Mouse (Mus musculus) kidney, embryonic 16.5 days (tissue): ENCODE measurements around the gene Mmp7. TPM values are rescaled to one million over a fixed set of nuclear protein-coding genes. Genes with fewer than 3 reads are reported as not detected.

ENCODE experiments used
- ATAC-seq: fragments of 200-750 bp; cut with Nextera tagmentation; 2 replicates; pipeline ENCODE4 v1.8.0; 2017; ENCODE audit warnings: moderate TSS enrichment; ENCODE audit not compliant: low FRiP score, low TSS enrichment
- H3K27ac ChIP-seq: fragments of 300-500 bp; sonication (generic); 2 replicates; pipeline ENCODE4 v1.5.1; 2014; ENCODE audit warnings: low read length
- H3K27me3 ChIP-seq: fragments of 300-500 bp; sonication (generic); 2 replicates; pipeline ENCODE4 v1.6.1; 2014; ENCODE audit warnings: low read length, control low read depth, mixed read lengths; ENCODE audit not compliant: insufficient read depth
- H3K36me3 ChIP-seq: fragments of 300-500 bp; sonication (generic); 2 replicates; pipeline ENCODE4 v1.6.1; 2014; ENCODE audit warnings: low read length, control low read depth, mixed read lengths; ENCODE audit not compliant: insufficient read depth
- H3K4me1 ChIP-seq: fragments of 300-500 bp; sonication (generic); 2 replicates; pipeline ENCODE4 v1.6.1; 2014; ENCODE audit warnings: low read length, control low read depth, mixed read lengths; ENCODE audit not compliant: insufficient read depth
- H3K4me2 ChIP-seq: fragments of 300-500 bp; sonication (generic); replicated peaks from 2 replicates; pipeline ENCODE4 v1.6.1; 2014; ENCODE audit warnings: low read depth, low read length
- H3K4me3 ChIP-seq: fragments of 300-500 bp; sonication (generic); 2 replicates; pipeline ENCODE4 v1.5.1; 2014; ENCODE audit warnings: mild to moderate bottlenecking, low read length
- H3K9ac ChIP-seq: fragments of 300-500 bp; sonication (generic); replicated peaks from 2 replicates; pipeline ENCODE4 v1.6.1; 2014; ENCODE audit warnings: low read length
- H3K9me3 ChIP-seq: fragments of 300-500 bp; sonication (generic); 2 replicates; pipeline ENCODE4 v1.6.1; 2016; ENCODE audit warnings: low read length, control low read depth
- WGBS: fragments of 180-500 bp; shearing (Covaris S2); extraction: QIAGEN DNeasy Blood & Tissue Kit; methylation state at CpG from one replicate; pipeline ENCODE4 v1.1.7; 2014; 5-methylcytosine and 5-hydroxymethylcytosine counted together
- polyA plus RNA-seq: library from polyadenylated mRNA; unstranded; fragments of >200 nt; fragmentation: Nextera tagmentation; extraction: Ambion mirVana; gene quantifications from 2 replicates; pipeline ENCODE4 v1.2.1, GENCODE M21; 2015

Mmp7 gene
- polyA plus RNA-seq, 1 experiment from 2014 or later, result not detected

- H3K4me2 ChIP-seq, result no peak overlapping the region
- no peak overlapping the region for H3K9ac ChIP-seq
- no peaks in the 10 kb centered on the region for H3K27me3 ChIP-seq
- H3K36me3 ChIP-seq, result no peaks in the 10 kb centered on the region
- H3K27ac ChIP-seq, result no peak overlapping the region
- H3K4me1 ChIP-seq, result no peaks in the 10 kb centered on the region
- no peak for ATAC-seq
- H3K4me3 ChIP-seq, result no peak overlapping the region
- H3K9me3 ChIP-seq, result no peaks in the 10 kb centered on the region
- 83% methylated on average over 1 of the region's 1 CpGs for WGBS
Observed at GRCm38 (mm10) chr9:7721543-7721942, 29.7 kb downstream of the Mmp7 start.

- Histone ChIP-seq H3K27me3 (no peaks in the 10 kb centered on the region), H3K4me3 (no peak overlapping the region), H3K4me2 (no peak overlapping the region), H3K9ac (no peak overlapping the region), H3K9me3 (no peaks in the 10 kb centered on the region), H3K4me1 (no peaks in the 10 kb centered on the region), H3K36me3 (no peaks in the 10 kb centered on the region), H3K27ac (no peak overlapping the region)
- WGBS, result 85% methylated on average over 4 of the region's 4 CpGs
- no peak for ATAC-seq
Observed at GRCm38 (mm10) chr9:7728997-7729396, 37.1 kb downstream of the Mmp7 start.

GRCm38 (mm10) chr9:7742696-7743095 lies 50.8 kb downstream of the Mmp7 start:
- no peaks in the 10 kb centered on the region for H3K36me3 ChIP-seq
- no peak overlapping the region for H3K9ac ChIP-seq
- no peaks in the 10 kb centered on the region for H3K4me1 ChIP-seq
- H3K27ac ChIP-seq, result no peak overlapping the region
- H3K4me3 ChIP-seq, result no peak overlapping the region
- no peaks in the 10 kb centered on the region for H3K9me3 ChIP-seq
- H3K4me2 ChIP-seq, result no peak overlapping the region
- no peaks in the 10 kb centered on the region for H3K27me3 ChIP-seq
- WGBS, result 77% methylated on average over 1 of the region's 1 CpGs
- ATAC-seq, result no peak

GRCm38 (mm10) chr9:7744156-7744555 lies 52.3 kb downstream of the Mmp7 start:
- Histone ChIP-seq H3K4me3 (no peak overlapping the region), H3K4me1 (no peaks in the 10 kb centered on the region), H3K27ac (no peak overlapping the region), H3K4me2 (no peak overlapping the region), H3K27me3 (no peaks in the 10 kb centered on the region), H3K9me3 (no peaks in the 10 kb centered on the region), H3K36me3 (no peaks in the 10 kb centered on the region), H3K9ac (no peak overlapping the region)
- WGBS, result 57% methylated on average over 1 of the region's 1 CpGs
- ATAC-seq, result no peak

GRCm38 (mm10) chr9:7748881-7749280 lies 57.0 kb downstream of the Mmp7 start:
- Histone ChIP-seq H3K4me2 (no peak overlapping the region), H3K36me3 (no peaks in the 10 kb centered on the region), H3K9me3 (no peaks in the 10 kb centered on the region), H3K9ac (no peak overlapping the region), H3K27ac (no peak overlapping the region), H3K4me1 (no peaks in the 10 kb centered on the region), H3K4me3 (no peak overlapping the region), H3K27me3 (no peaks in the 10 kb centered on the region)
- no peak for ATAC-seq
- 75% methylated on average over 3 of the region's 3 CpGs for whole genome bisulfite sequencing

Other genes with a start within 250 kb of the Mmp7 start
- gene Mmp3, start 246.3 kb upstream of the Mmp7 start, polyA plus RNA-seq, result not detected in 2 replicates
- 0.09 TPM in 1 of 2 replicates, not detected in the other for gene Mmp10, start 189.7 kb upstream of the Mmp7 start, polyA plus RNA-seq
- gene Mmp8, start 133.6 kb upstream of the Mmp7 start, polyA plus RNA-seq, result 0.35 and 0.89 TPM in 2 replicates
- gene Mmp27, start 120.7 kb upstream of the Mmp7 start, polyA plus RNA-seq, result not detected in 2 replicates
- gene Mmp20, start 63.9 kb upstream of the Mmp7 start, polyA plus RNA-seq, result not detected in 2 replicates
- 95.3 and 101 TPM in 2 replicates for gene Tmem123, start 72.0 kb downstream of the Mmp7 start, polyA plus RNA-seq
- 39.8 and 45.8 TPM in 2 replicates for gene Birc2, start 145.0 kb downstream of the Mmp7 start, polyA plus RNA-seq
- gene Birc3, start 181.1 kb downstream of the Mmp7 start, polyA plus RNA-seq, result 7.3 and 7.4 TPM in 2 replicates